Mouse (Mus musculus): Measurements from ENCODE around the gene Hist1h1e. TPM values are rescaled to one million over a fixed set of nuclear protein-coding genes. Genes with fewer than 3 reads are reported as not detected.

The Hist1h1e gene
- polyA plus RNA-seq, 1 experiment = 1.2 TPM

- Histone ChIP-seq H3K36me3 (ENCODE audit: control insufficient read depth, insufficient read depth, low read length) (no peaks in the 10 kb centered on the region), H3K27ac (ENCODE audit: insufficient read depth, low read depth, low read length) (peak within 1 kb of the TSS; percentile 91), H3K4me3 (ENCODE audit: insufficient read depth, low read depth, low read length) (peak within 1 kb of the TSS; percentile 69), H3K27me3 (replicated peaks; ENCODE audit: control insufficient read depth, insufficient read depth, low read length) (no peaks in the 10 kb centered on the region), H3K4me1 (ENCODE audit: control insufficient read depth, insufficient read depth, low read length) (peaks cover 2% of the 10 kb centered on the region; the same call in 1 of the 2 replicates)
- DNase-seq = peak; percentile 91
- no peak for TF ChIP-seq CTCF (conservative IDR thresholded peaks at IDR 0.05; ENCODE audit: insufficient read depth, insufficient read length, low read depth, low read length)
- no peak for TF ChIP-seq POLR2A (IDR thresholded peaks at IDR 0.05; ENCODE audit: low read depth, low read length)
- WGBS = under 1% methylated on average over 27 of the region's 27 CpGs
Measured at GRCm38 (mm10) chr13:23620733-23621531, 1.4 kb downstream of the Hist1h1e start, which contains the start of gene Hist1h2be. Gene Hist1h2be (minus strand): TSS chr13:23621124.

- WGBS = 46% methylated on average over 12 of the region's 12 CpGs
- no peak for TF ChIP-seq CTCF (conservative IDR thresholded peaks at IDR 0.05; ENCODE audit: insufficient read depth, insufficient read length, low read depth, low read length)
- TF ChIP-seq POLR2A (IDR thresholded peaks at IDR 0.05; ENCODE audit: low read depth, low read length) = no peak
Measured at GRCm38 (mm10) chr13:23620056-23620732, 2.2 kb downstream of the Hist1h1e start.

GRCm38 (mm10) chr13:23611638-23612037 is 10.7 kb downstream of the Hist1h1e start:
- Histone ChIP-seq H3K27ac (ENCODE audit: insufficient read depth, low read depth, low read length) (no peak overlapping the region), H3K36me3 (ENCODE audit: control insufficient read depth, insufficient read depth, low read length) (no peaks in the 10 kb centered on the region), H3K4me1 (ENCODE audit: control insufficient read depth, insufficient read depth, low read length) (no peaks in the 10 kb centered on the region), H3K27me3 (replicated peaks; ENCODE audit: control insufficient read depth, insufficient read depth, low read length) (no peaks in the 10 kb centered on the region), H3K4me3 (ENCODE audit: insufficient read depth, low read depth, low read length) (no peak overlapping the region)
- no peak for TF ChIP-seq CTCF (conservative IDR thresholded peaks at IDR 0.05; ENCODE audit: insufficient read depth, insufficient read length, low read depth, low read length)
- no peak for TF ChIP-seq POLR2A (IDR thresholded peaks at IDR 0.05; ENCODE audit: low read depth, low read length)
- DNase-seq = no peak
- WGBS = 54% methylated on average over 3 of the region's 3 CpGs

More at GRCm38 (mm10) chr13:23620056-23620732, 2.2 kb downstream of the Hist1h1e start:
- peak overlapping the region; percentile 57 for H3K4me3 ChIP-seq (ENCODE audit: insufficient read depth, low read depth, low read length)
- no peaks in the 10 kb centered on the region for H3K27me3 ChIP-seq (replicated peaks; ENCODE audit: control insufficient read depth, insufficient read depth, low read length)
- no peak for DNase-seq
- H3K4me1 ChIP-seq (ENCODE audit: control insufficient read depth, insufficient read depth, low read length) = peaks cover 2% of the 10 kb centered on the region; the same call in 1 of the 2 replicates
- H3K27ac ChIP-seq (ENCODE audit: insufficient read depth, low read depth, low read length) = no peak overlapping the region; the same call in 1 of the 2 replicates
- H3K36me3 ChIP-seq (ENCODE audit: control insufficient read depth, insufficient read depth, low read length) = no peaks in the 10 kb centered on the region

- TF ChIP-seq CTCF (conservative IDR thresholded peaks at IDR 0.05; ENCODE audit: insufficient read depth, insufficient read length, low read depth, low read length) (no peak), POLR2A (IDR thresholded peaks at IDR 0.05; ENCODE audit: low read depth, low read length) (no peak)
- WGBS = 74% methylated on average over 2 of the region's 2 CpGs
- no peaks in the 10 kb centered on the region for H3K36me3 ChIP-seq (ENCODE audit: control insufficient read depth, insufficient read depth, low read length)
Measured at GRCm38 (mm10) chr13:23610393-23610792, 12.0 kb downstream of the Hist1h1e start.

GRCm38 (mm10) chr13:23609844-23610243 is 12.5 kb downstream of the Hist1h1e start:
- H3K4me1 ChIP-seq (ENCODE audit: control insufficient read depth, insufficient read depth, low read length) = no peaks in the 10 kb centered on the region
- H3K36me3 ChIP-seq (ENCODE audit: control insufficient read depth, insufficient read depth, low read length) = no peaks in the 10 kb centered on the region
- no peaks in the 10 kb centered on the region for H3K27me3 ChIP-seq (replicated peaks; ENCODE audit: control insufficient read depth, insufficient read depth, low read length)
- H3K4me3 ChIP-seq (ENCODE audit: insufficient read depth, low read depth, low read length) = no peak overlapping the region
- H3K27ac ChIP-seq (ENCODE audit: insufficient read depth, low read depth, low read length) = no peak overlapping the region
- no peak for TF ChIP-seq CTCF (conservative IDR thresholded peaks at IDR 0.05; ENCODE audit: insufficient read depth, insufficient read length, low read depth, low read length)
- TF ChIP-seq POLR2A (IDR thresholded peaks at IDR 0.05; ENCODE audit: low read depth, low read length) = no peak
- DNase-seq = no peak

More at GRCm38 (mm10) chr13:23610393-23610792, 12.0 kb downstream of the Hist1h1e start:
- H3K4me3 ChIP-seq (ENCODE audit: insufficient read depth, low read depth, low read length) = no peak overlapping the region
- no peak overlapping the region for H3K27ac ChIP-seq (ENCODE audit: insufficient read depth, low read depth, low read length)
- no peak for DNase-seq
- H3K4me1 ChIP-seq (ENCODE audit: control insufficient read depth, insufficient read depth, low read length) = no peaks in the 10 kb centered on the region
- H3K27me3 ChIP-seq (replicated peaks; ENCODE audit: control insufficient read depth, insufficient read depth, low read length) = no peaks in the 10 kb centered on the region

- no peaks in the 10 kb centered on the region for H3K27me3 ChIP-seq (replicated peaks; ENCODE audit: control insufficient read depth, insufficient read depth, low read length)
- H3K4me1 ChIP-seq (ENCODE audit: control insufficient read depth, insufficient read depth, low read length) = no peaks in the 10 kb centered on the region
- TF ChIP-seq CTCF (conservative IDR thresholded peaks at IDR 0.05; ENCODE audit: insufficient read depth, insufficient read length, low read depth, low read length) = no peak
- no peak for TF ChIP-seq POLR2A (IDR thresholded peaks at IDR 0.05; ENCODE audit: low read depth, low read length)
- no peak for DNase-seq
- no peak overlapping the region for H3K27ac ChIP-seq (ENCODE audit: insufficient read depth, low read depth, low read length)
- WGBS = 80% methylated on average over 4 of the region's 4 CpGs
- H3K36me3 ChIP-seq (ENCODE audit: control insufficient read depth, insufficient read depth, low read length) = no peaks in the 10 kb centered on the region
- no peak overlapping the region for H3K4me3 ChIP-seq (ENCODE audit: insufficient read depth, low read depth, low read length)
Measured at GRCm38 (mm10) chr13:23609209-23609608, 13.1 kb downstream of the Hist1h1e start.

- 89% methylated on average over 3 of the region's 3 CpGs for WGBS
- no peaks in the 10 kb centered on the region for H3K27me3 ChIP-seq (replicated peaks; ENCODE audit: control insufficient read depth, insufficient read depth, low read length)
- no peak for DNase-seq
- no peaks in the 10 kb centered on the region for H3K4me1 ChIP-seq (ENCODE audit: control insufficient read depth, insufficient read depth, low read length)
- TF ChIP-seq POLR2A (IDR thresholded peaks at IDR 0.05; ENCODE audit: low read depth, low read length) = no peak
- TF ChIP-seq CTCF (conservative IDR thresholded peaks at IDR 0.05; ENCODE audit: insufficient read depth, insufficient read length, low read depth, low read length) = no peak
- H3K27ac ChIP-seq (ENCODE audit: insufficient read depth, low read depth, low read length) = no peak overlapping the region
- H3K4me3 ChIP-seq (ENCODE audit: insufficient read depth, low read depth, low read length) = no peak overlapping the region
- no peaks in the 10 kb centered on the region for H3K36me3 ChIP-seq (ENCODE audit: control insufficient read depth, insufficient read depth, low read length)
Measured at GRCm38 (mm10) chr13:23605052-23605451, 17.3 kb downstream of the Hist1h1e start.
